Mouse (Mus musculus) limb, embryonic 14.5 days (tissue): ENCODE data around the gene Clptm1. TPM values are rescaled to one million over a fixed set of nuclear protein-coding genes. Genes with fewer than 3 reads are reported as not detected.
"Not testable (repeated sequence)": the region's sequence is repeated elsewhere in the genome, so short reads cannot be mapped to it uniquely, and the experiment has no call there.

ENCODE experiments used
- ATAC-seq: fragments of 200-750 bp; cut with Nextera tagmentation; 2 replicates; pipeline ENCODE4 v1.8.0; 2017; ENCODE audit warnings: low read depth, moderate number of reproducible peaks, moderate TSS enrichment; ENCODE audit not compliant: low FRiP score
- DNase-seq: peaks from one replicate; pipeline ENCODE4 v3.0.0-alpha.2; 2015; ENCODE audit warnings: low spot score
- H3K27ac ChIP-seq: fragments of 300-500 bp; sonication (generic); replicated peaks from 2 replicates; pipeline ENCODE4 v1.5.1; 2014; ENCODE audit warnings: low read depth, mild to moderate bottlenecking, low read length, moderate library complexity, mixed read lengths
- H3K27me3 ChIP-seq: fragments of 300-500 bp; sonication (generic); 2 replicates; pipeline ENCODE4 v1.6.1; 2014; ENCODE audit warnings: low read length, mixed read lengths; ENCODE audit not compliant: control insufficient read depth, insufficient read depth
- H3K36me3 ChIP-seq: fragments of 300-500 bp; sonication (generic); 2 replicates; pipeline ENCODE4 v1.6.1; 2014; ENCODE audit warnings: mild to moderate bottlenecking, low read length, moderate library complexity, mixed read lengths; ENCODE audit not compliant: control insufficient read depth, insufficient read depth
- H3K4me1 ChIP-seq: fragments of 300-500 bp; sonication (generic); 2 replicates; pipeline ENCODE4 v1.6.1; 2014; ENCODE audit warnings: antibody characterized with exemption, low read length, mixed read lengths; ENCODE audit not compliant: control insufficient read depth, insufficient read depth
- H3K4me2 ChIP-seq: fragments of 300-500 bp; sonication (generic); replicated peaks from 2 replicates; pipeline ENCODE4 v1.6.1; 2014; ENCODE audit warnings: low read depth, mild to moderate bottlenecking, low read length, moderate library complexity; ENCODE audit not compliant: severe bottlenecking
- H3K4me3 ChIP-seq: fragments of 300-500 bp; sonication (generic); replicated peaks from 2 replicates; pipeline ENCODE4 v1.5.1; 2014; ENCODE audit warnings: low read length
- H3K9ac ChIP-seq: fragments of 300-500 bp; sonication (generic); 2 replicates; pipeline ENCODE4 v1.6.1; 2014; ENCODE audit warnings: mild to moderate bottlenecking, low read depth, low read length, moderate library complexity; ENCODE audit not compliant: severe bottlenecking
- H3K9me3 ChIP-seq: fragments of 300-500 bp; sonication (generic); 2 replicates; pipeline ENCODE4 v1.6.1; 2016; ENCODE audit warnings: low read length; ENCODE audit not compliant: control insufficient read depth
- POLR2A ChIP-seq: fragments of 200-500 bp; IDR thresholded peaks from 2 replicates; pipeline ENCODE4 v1.8.0; 2012; ENCODE audit warnings: inconsistent platforms, mild to moderate bottlenecking, moderate library complexity, borderline replicate concordance; ENCODE audit not compliant: insufficient read depth, insufficient read length; ENCODE audit errors: extremely low read depth
- WGBS: fragments of 180-500 bp; shearing (Covaris S2); extraction: QIAGEN DNeasy Blood & Tissue Kit; methylation state at CpG from one replicate; pipeline ENCODE4 v1.1.7; 2014; 5-methylcytosine and 5-hydroxymethylcytosine counted together
- polyA plus RNA-seq, 2 experiments: library from polyadenylated mRNA; depleted of rRNA in 1 of 2; stranded (reverse) in 1 of 2; unstranded in 1 of 2; fragments of >200 nt; fragmentation: Nextera tagmentation in 1 of 2; extraction: Ambion mirVana in 1 of 2; gene quantifications; 2 replicates each; pipeline versions ENCODE4 v1.2.1 to v1.2.3; 2012 to 2014

Gene Clptm1
- polyA plus RNA-seq, 2 experiments = 68.8 to 90.2 TPM

- Histone ChIP-seq H3K9me3 (no peaks in the 10 kb centered on the region), H3K27me3 (no peaks in the 10 kb centered on the region), H3K27ac (no peak overlapping the region), H3K4me3 (no peak overlapping the region), H3K4me1 (peaks cover 12% of the 10 kb centered on the region; the same call in 1 of the 2 replicates), H3K9ac (no peak overlapping the region), H3K36me3 (peaks cover 9% of the 10 kb centered on the region), H3K4me2 (no peak overlapping the region)
- no peak for DNase-seq
- no peak for TF ChIP-seq POLR2A
- ATAC-seq = no peak
- 89% methylated on average over 5 of the region's 5 CpGs for WGBS
These were observed 57.5 kb downstream of the Clptm1 start for GRCm38 (mm10) chr7:19607291-19607690.

GRCm38 (mm10) chr7:19604606-19605214, 60.1 kb downstream of the Clptm1 start:
- peak overlapping the region; percentile 59; the same call in 1 of the 2 replicates for H3K27ac ChIP-seq
- peaks cover 12% of the 10 kb centered on the region; the same call in 1 of the 2 replicates for H3K4me1 ChIP-seq
- H3K4me2 ChIP-seq = peak overlapping the region; percentile 73; the same call in 1 of the 2 replicates
- ATAC-seq, H3K9me3 ChIP-seq, H3K27me3 ChIP-seq, DNase-seq: not testable (repeated sequence)
- 56% methylated on average over 10 of the region's 10 CpGs for WGBS
- H3K9ac ChIP-seq = 0 out of 2 replicates have a peak overlapping the region, but pooled peaks have one; percentile 95
- H3K4me3 ChIP-seq = peak overlapping the region; percentile 92
- H3K36me3 ChIP-seq = peaks cover 31% of the 10 kb centered on the region

GRCm38 (mm10) chr7:19603849-19604605, 60.8 kb downstream of the Clptm1 start, which contains the start of gene Clasrp:
Gene Clasrp (minus strand): TSS chr7:19604486.
- peak within 1 kb of the TSS; percentile 95 for H3K9ac ChIP-seq
- no peaks in the 10 kb centered on the region for H3K27me3 ChIP-seq
- peaks cover 12% of the 10 kb centered on the region; the same call in 1 of the 2 replicates for H3K4me1 ChIP-seq
- TF ChIP-seq POLR2A = 0 out of 2 replicates have a peak, but pooled peaks have one; percentile 65
- H3K36me3 ChIP-seq = peaks cover 38% of the 10 kb centered on the region
- H3K9me3 ChIP-seq = no peaks in the 10 kb centered on the region
- ATAC-seq (peak; percentile 95), DNase-seq (peak; percentile 94)
- peak within 1 kb of the TSS; percentile 59; the same call in 1 of the 2 replicates for H3K27ac ChIP-seq
- peak within 1 kb of the TSS; percentile 73 for H3K4me2 ChIP-seq
- 3% methylated on average over 48 of the region's 57 CpGs for WGBS
- H3K4me3 ChIP-seq = peak within 1 kb of the TSS; percentile 92

- peaks cover 12% of the 10 kb centered on the region; the same call in 1 of the 2 replicates for H3K4me1 ChIP-seq
- H3K27ac ChIP-seq = no peak overlapping the region
- DNase-seq = no peak
- WGBS = 81% methylated on average over 12 of the region's 12 CpGs
- TF ChIP-seq POLR2A = no peak
- H3K4me3 ChIP-seq = peak overlapping the region; percentile 92
- H3K27me3 ChIP-seq = no peaks in the 10 kb centered on the region
- peak overlapping the region; percentile 73 for H3K4me2 ChIP-seq
- H3K36me3 ChIP-seq = peaks cover 47% of the 10 kb centered on the region
- no peaks in the 10 kb centered on the region for H3K9me3 ChIP-seq
- no peak for ATAC-seq
- H3K9ac ChIP-seq = peak overlapping the region; percentile 95
These were observed 61.8 kb downstream of the Clptm1 start for GRCm38 (mm10) chr7:19603055-19603454.

- H3K9me3 ChIP-seq = no peaks in the 10 kb centered on the region
- H3K36me3 ChIP-seq = peaks cover 71% of the 10 kb centered on the region
- H3K4me2 ChIP-seq = no peak overlapping the region
- H3K4me3 ChIP-seq = no peak overlapping the region
- DNase-seq = no peak
- no peak for TF ChIP-seq POLR2A
- no peak overlapping the region for H3K9ac ChIP-seq
- no peak for ATAC-seq
- H3K27ac ChIP-seq = no peak overlapping the region
- no peaks in the 10 kb centered on the region for H3K27me3 ChIP-seq
- 74% methylated on average over 5 of the region's 5 CpGs for WGBS
- peaks cover 12% of the 10 kb centered on the region; the same call in 1 of the 2 replicates for H3K4me1 ChIP-seq
These were observed 64.3 kb downstream of the Clptm1 start for GRCm38 (mm10) chr7:19600562-19600961.
